Mouse (Mus musculus) myocyte (in vitro differentiated cells): Measurements from ENCODE around the gene Trpv1.
A peak's percentile ranks its signal among the peaks of the same experiment; 100 is the strongest.

ENCODE experiments used
- CEBPB ChIP-seq: IDR thresholded peaks from 2 replicates; pipeline ENCODE4 v1.6.1; 2011; ENCODE audit warnings: mild to moderate bottlenecking, moderate library complexity; ENCODE audit not compliant: poor library complexity, insufficient read depth, severe bottlenecking
- E2F4 ChIP-seq: IDR thresholded peaks from one replicate; pipeline ENCODE4 v1.6.1; 2011; ENCODE audit warnings: mild to moderate bottlenecking, control low read depth, moderate library complexity; ENCODE audit not compliant: insufficient read depth
- MAX ChIP-seq: IDR thresholded peaks from one replicate; pipeline ENCODE4 v1.6.1; 2011; ENCODE audit warnings: low read depth, mild to moderate bottlenecking, control low read depth
- MYOD1 ChIP-seq, 3 experiments: IDR thresholded peaks; one replicate each; pipeline ENCODE4 v1.6.1; 2011; ENCODE audit warnings: control low read depth in 2 of 3, low read depth in 2 of 3, mild to moderate bottlenecking in 2 of 3, moderate library complexity in 1 of 3; ENCODE audit not compliant: insufficient read length in 2 of 3, control insufficient read depth in 1 of 3
- POLR2A ChIP-seq: IDR thresholded peaks from one replicate; pipeline ENCODE4 v1.6.1; 2011; ENCODE audit warnings: low read depth, mild to moderate bottlenecking, control low read depth, moderate library complexity; ENCODE audit not compliant: insufficient read length
- POLR2AphosphoS2 ChIP-seq: IDR thresholded peaks from one replicate; pipeline ENCODE4 v1.6.1; 2011; ENCODE audit warnings: low read depth, control low read depth; ENCODE audit not compliant: insufficient read length
- REST ChIP-seq: IDR thresholded peaks from one replicate; pipeline ENCODE4 v1.6.1; 2011; ENCODE audit warnings: mild to moderate bottlenecking, control low read depth, moderate library complexity; ENCODE audit not compliant: insufficient read depth, insufficient read length
- SRF ChIP-seq: IDR thresholded peaks from one replicate; pipeline ENCODE4 v1.6.1; 2011; ENCODE audit warnings: low read depth; ENCODE audit not compliant: control insufficient read depth, insufficient read length
- TCF12 ChIP-seq: IDR thresholded peaks from one replicate; pipeline ENCODE4 v1.6.1; 2011; ENCODE audit warnings: mild to moderate bottlenecking, control low read depth; ENCODE audit not compliant: poor library complexity, insufficient read depth, severe bottlenecking
- TCF3 ChIP-seq: IDR thresholded peaks from one replicate; pipeline ENCODE4 v1.6.1; 2011; ENCODE audit warnings: low read depth, control low read depth; ENCODE audit not compliant: insufficient read length
- USF1 ChIP-seq: IDR thresholded peaks from one replicate; pipeline ENCODE4 v1.6.1; 2011; ENCODE audit warnings: low read depth, mild to moderate bottlenecking, control low read depth, moderate library complexity

GRCm38 (mm10) chr11:73198603-73199229 is 35.4 kb upstream of the Trpv1 start, which contains the start of gene Ctns:
- no peak for TF ChIP-seq CEBPB
- TF ChIP-seq MYOD1 (IDR thresholded peaks at IDR 0.05; ENCODE audit: control insufficient read depth in 1 of 3, insufficient read length in 2 of 3, low read depth in 2 of 3) = peak in 1 of 3 experiments; percentile 7
- no peak for TF ChIP-seq TCF12
- TF ChIP-seq USF1 = peak; percentile 98
- peak; percentile 44 for TF ChIP-seq POLR2A
- no peak for TF ChIP-seq POLR2AphosphoS2
- TF ChIP-seq MAX = no peak
- TF ChIP-seq TCF3 = no peak
- no peak for TF ChIP-seq E2F4
- no peak for TF ChIP-seq REST
- no peak for TF ChIP-seq SRF
